Mouse (Mus musculus): Measurements from ENCODE around the gene Crb2. TPM values are rescaled to one million over a fixed set of nuclear protein-coding genes. Genes with fewer than 3 reads are reported as not detected.

Gene Crb2
- polyA plus RNA-seq, 1 experiment = 2.7 TPM

GRCm38 (mm10) chr2:37757784-37758183 is 18.3 kb upstream of the Crb2 start:
- H3K36me3 ChIP-seq (ENCODE audit: control insufficient read depth, insufficient read depth, low read length) = no peaks in the 10 kb centered on the region
- no peaks in the 10 kb centered on the region for H3K4me1 ChIP-seq (ENCODE audit: control insufficient read depth, insufficient read depth, low read length)
- 95% methylated on average over 4 of the region's 4 CpGs for WGBS
- TF ChIP-seq POLR2A (IDR thresholded peaks at IDR 0.05; ENCODE audit: low read depth, low read length) (no peak), CTCF (conservative IDR thresholded peaks at IDR 0.05; ENCODE audit: insufficient read depth, insufficient read length, low read depth, low read length) (no peak)
- no peak overlapping the region for H3K27ac ChIP-seq (ENCODE audit: insufficient read depth, low read depth, low read length)
- no peaks in the 10 kb centered on the region for H3K27me3 ChIP-seq (replicated peaks; ENCODE audit: control insufficient read depth, insufficient read depth, low read length)
- no peak overlapping the region for H3K4me3 ChIP-seq (ENCODE audit: insufficient read depth, low read depth, low read length)
- no peak for DNase-seq

- no peak for TF ChIP-seq POLR2A (IDR thresholded peaks at IDR 0.05; ENCODE audit: low read depth, low read length)
- no peak for TF ChIP-seq CTCF (conservative IDR thresholded peaks at IDR 0.05; ENCODE audit: insufficient read depth, insufficient read length, low read depth, low read length)
- WGBS = 61% methylated on average over 21 of the region's 21 CpGs
- Histone ChIP-seq H3K4me1 (ENCODE audit: control insufficient read depth, insufficient read depth, low read length) (no peaks in the 10 kb centered on the region), H3K27ac (ENCODE audit: insufficient read depth, low read depth, low read length) (no peak overlapping the region), H3K4me3 (ENCODE audit: insufficient read depth, low read depth, low read length) (no peak overlapping the region), H3K27me3 (replicated peaks; ENCODE audit: control insufficient read depth, insufficient read depth, low read length) (no peaks in the 10 kb centered on the region), H3K36me3 (ENCODE audit: control insufficient read depth, insufficient read depth, low read length) (no peaks in the 10 kb centered on the region)
- DNase-seq = no peak
Observed at GRCm38 (mm10) chr2:37758343-37759015, 17.6 kb upstream of the Crb2 start.

GRCm38 (mm10) chr2:37760633-37761032 is 15.4 kb upstream of the Crb2 start:
- H3K4me3 ChIP-seq (ENCODE audit: insufficient read depth, low read depth, low read length) = no peak overlapping the region
- H3K36me3 ChIP-seq (ENCODE audit: control insufficient read depth, insufficient read depth, low read length) = no peaks in the 10 kb centered on the region
- no peak for DNase-seq
- 86% methylated on average over 6 of the region's 6 CpGs for WGBS
- TF ChIP-seq CTCF (conservative IDR thresholded peaks at IDR 0.05; ENCODE audit: insufficient read depth, insufficient read length, low read depth, low read length) = no peak
- TF ChIP-seq POLR2A (IDR thresholded peaks at IDR 0.05; ENCODE audit: low read depth, low read length) = no peak
- H3K4me1 ChIP-seq (ENCODE audit: control insufficient read depth, insufficient read depth, low read length) = no peaks in the 10 kb centered on the region
- H3K27ac ChIP-seq (ENCODE audit: insufficient read depth, low read depth, low read length) = no peak overlapping the region
- no peaks in the 10 kb centered on the region for H3K27me3 ChIP-seq (replicated peaks; ENCODE audit: control insufficient read depth, insufficient read depth, low read length)

- Histone ChIP-seq H3K4me3 (ENCODE audit: insufficient read depth, low read depth, low read length) (no peak overlapping the region), H3K27me3 (replicated peaks; ENCODE audit: control insufficient read depth, insufficient read depth, low read length) (no peaks in the 10 kb centered on the region), H3K27ac (ENCODE audit: insufficient read depth, low read depth, low read length) (no peak overlapping the region), H3K36me3 (ENCODE audit: control insufficient read depth, insufficient read depth, low read length) (no peaks in the 10 kb centered on the region), H3K4me1 (ENCODE audit: control insufficient read depth, insufficient read depth, low read length) (no peaks in the 10 kb centered on the region)
- no peak for TF ChIP-seq CTCF (conservative IDR thresholded peaks at IDR 0.05; ENCODE audit: insufficient read depth, insufficient read length, low read depth, low read length)
- no peak for TF ChIP-seq POLR2A (IDR thresholded peaks at IDR 0.05; ENCODE audit: low read depth, low read length)
- WGBS = 67% methylated on average over 3 of the region's 3 CpGs
- no peak for DNase-seq
Observed at GRCm38 (mm10) chr2:37763638-37764037, 12.4 kb upstream of the Crb2 start.

GRCm38 (mm10) chr2:37764514-37764913 is 11.5 kb upstream of the Crb2 start:
- H3K27me3 ChIP-seq (replicated peaks; ENCODE audit: control insufficient read depth, insufficient read depth, low read length) = no peaks in the 10 kb centered on the region
- no peaks in the 10 kb centered on the region for H3K4me1 ChIP-seq (ENCODE audit: control insufficient read depth, insufficient read depth, low read length)
- 87% methylated on average over 2 of the region's 2 CpGs for WGBS
- H3K27ac ChIP-seq (ENCODE audit: insufficient read depth, low read depth, low read length) = no peak overlapping the region
- H3K4me3 ChIP-seq (ENCODE audit: insufficient read depth, low read depth, low read length) = no peak overlapping the region
- no peak for DNase-seq
- H3K36me3 ChIP-seq (ENCODE audit: control insufficient read depth, insufficient read depth, low read length) = no peaks in the 10 kb centered on the region
- TF ChIP-seq POLR2A (IDR thresholded peaks at IDR 0.05; ENCODE audit: low read depth, low read length) (no peak), CTCF (conservative IDR thresholded peaks at IDR 0.05; ENCODE audit: insufficient read depth, insufficient read length, low read depth, low read length) (no peak)

- Histone ChIP-seq H3K4me1 (ENCODE audit: control insufficient read depth, insufficient read depth, low read length) (no peaks in the 10 kb centered on the region), H3K4me3 (ENCODE audit: insufficient read depth, low read depth, low read length) (no peak overlapping the region), H3K27me3 (replicated peaks; ENCODE audit: control insufficient read depth, insufficient read depth, low read length) (no peaks in the 10 kb centered on the region), H3K27ac (ENCODE audit: insufficient read depth, low read depth, low read length) (no peak overlapping the region), H3K36me3 (ENCODE audit: control insufficient read depth, insufficient read depth, low read length) (no peaks in the 10 kb centered on the region)
- no peak for TF ChIP-seq POLR2A (IDR thresholded peaks at IDR 0.05; ENCODE audit: low read depth, low read length)
- TF ChIP-seq CTCF (conservative IDR thresholded peaks at IDR 0.05; ENCODE audit: insufficient read depth, insufficient read length, low read depth, low read length) = no peak
- no peak for DNase-seq
- 71% methylated on average over 21 of the region's 21 CpGs for WGBS
Observed at GRCm38 (mm10) chr2:37765082-37765483, 11.0 kb upstream of the Crb2 start.

- no peak overlapping the region for H3K4me3 ChIP-seq (ENCODE audit: insufficient read depth, low read depth, low read length)
- TF ChIP-seq POLR2A (IDR thresholded peaks at IDR 0.05; ENCODE audit: low read depth, low read length) (no peak), CTCF (conservative IDR thresholded peaks at IDR 0.05; ENCODE audit: insufficient read depth, insufficient read length, low read depth, low read length) (no peak)
- WGBS = 69% methylated on average over 11 of the region's 11 CpGs
- DNase-seq = no peak
- H3K27ac ChIP-seq (ENCODE audit: insufficient read depth, low read depth, low read length) = no peak overlapping the region
- H3K4me1 ChIP-seq (ENCODE audit: control insufficient read depth, insufficient read depth, low read length) = 0 out of 2 replicates have a peak, but pooled peaks cover 3% of the 10 kb centered on the region
- H3K27me3 ChIP-seq (replicated peaks; ENCODE audit: control insufficient read depth, insufficient read depth, low read length) = no peaks in the 10 kb centered on the region
- H3K36me3 ChIP-seq (ENCODE audit: control insufficient read depth, insufficient read depth, low read length) = no peaks in the 10 kb centered on the region
Observed at GRCm38 (mm10) chr2:37766027-37766761, 9.9 kb upstream of the Crb2 start.

Data from kidney, adult 2 months (tissue).